21 mouse cellular contexts compared by ENCODE assay signal in genomic region chr9:77377696-77378095, GRCm38 (mm10). TPM values are rescaled to one million over a fixed set of nuclear protein-coding genes. Genes with fewer than 3 reads are reported as not detected.
DNase-seq lines count a peak whose midpoint lies in the region; ATAC-seq and TF ChIP-seq lines count a peak whose summit lies in the region.
"Had no signal": no experiment of that assay in that cellular context is flagged by ENCODE, and none has a peak within 500 bp of the region (broad histone marks: within the 10 kb centered on the region; RNA-seq: fewer than 3 reads in every experiment).

No protein-coding gene starts in this region.

- no peaks in the 10 kb centered on the region for H3K36me3 ChIP-seq in heart, adult 2 months (ENCODE audit: control insufficient read depth, insufficient read depth, low read length)
- no peaks in the 10 kb centered on the region for H3K36me3 ChIP-seq in heart, embryonic 16.5 days (ENCODE audit: control insufficient read depth, insufficient read depth)
- no peaks in the 10 kb centered on the region for H3K36me3 ChIP-seq in midbrain, embryonic 11.5 days (ENCODE audit: control insufficient read depth, insufficient read depth, low read length)
- H3K36me3 ChIP-seq in midbrain, embryonic 16.5 days (ENCODE audit: control insufficient read depth, insufficient read depth, low read length), result no peaks in the 10 kb centered on the region
- H3K36me3 ChIP-seq: forebrain, embryonic 10.5 days; G1E; intestine, embryonic 15.5 days; limb, embryonic 10.5 days; liver, embryonic 15.5 days; lung, embryonic 15.5 days had no signal

- no peak for TF ChIP-seq POLR2A in heart, adult 2 months (IDR thresholded peaks at IDR 0.05; ENCODE audit: insufficient read depth, low read depth, low read length)

- H3K4me1 ChIP-seq in heart, adult 2 months (ENCODE audit: control insufficient read depth, insufficient read depth, low read length), result no peaks in the 10 kb centered on the region
- peaks cover 7% of the 10 kb centered on the region; the same call in 1 of the 2 replicates for H3K4me1 ChIP-seq in heart, embryonic 16.5 days (ENCODE audit: control insufficient read depth, insufficient read depth, low read length)
- H3K4me1 ChIP-seq in midbrain, embryonic 11.5 days (ENCODE audit: control insufficient read depth, insufficient read depth, low read length), result no peaks in the 10 kb centered on the region
- no peaks in the 10 kb centered on the region for H3K4me1 ChIP-seq in midbrain, embryonic 16.5 days (ENCODE audit: control insufficient read depth, insufficient read depth, low read length)
- H3K4me1 ChIP-seq: forebrain, embryonic 10.5 days; intestine, embryonic 15.5 days; limb, embryonic 10.5 days; liver, embryonic 15.5 days had no signal

- H3K79me2 ChIP-seq in heart, adult 2 months (replicated peaks; ENCODE audit: control insufficient read depth, insufficient read depth, low read length), result no peaks in the 10 kb centered on the region

- H3K9ac ChIP-seq in heart, adult 2 months (ENCODE audit: low read depth, low read length), result no peak overlapping the region
- no peak overlapping the region for H3K9ac ChIP-seq in heart, embryonic 16.5 days (ENCODE audit: low read length)
- H3K9ac ChIP-seq in midbrain, embryonic 11.5 days (ENCODE audit: low read length), result no peak overlapping the region
- H3K9ac ChIP-seq in midbrain, embryonic 16.5 days (ENCODE audit: low read depth, low read length), result no peak overlapping the region
- H3K9ac ChIP-seq: forebrain, postnatal 0 days; intestine, embryonic 15.5 days; liver, embryonic 15.5 days; lung, embryonic 15.5 days had no signal

- no peaks in the 10 kb centered on the region for H3K9me3 ChIP-seq in heart, embryonic 16.5 days (replicated peaks; ENCODE audit: control insufficient read depth, low read length)
- no peaks in the 10 kb centered on the region for H3K9me3 ChIP-seq in midbrain, embryonic 11.5 days (ENCODE audit: control insufficient read depth, low read length)
- no peaks in the 10 kb centered on the region for H3K9me3 ChIP-seq in midbrain, embryonic 16.5 days (replicated peaks; ENCODE audit: control insufficient read depth, low read length, poor library complexity, severe bottlenecking)
- H3K9me3 ChIP-seq: forebrain, embryonic 10.5 days; intestine, embryonic 15.5 days; limb, embryonic 10.5 days; liver, embryonic 15.5 days; lung, embryonic 15.5 days; megakaryocyte, embryonic 14.5 days had no signal

- WGBS in heart, adult 2 months, result 29% methylated on average over 10 of the region's 10 CpGs
- WGBS in heart, embryonic 16.5 days, result 42% methylated on average over 10 of the region's 10 CpGs
- WGBS in midbrain, embryonic 11.5 days, result 60% methylated on average over 10 of the region's 10 CpGs
- 50% methylated on average over 10 of the region's 10 CpGs for WGBS in midbrain, embryonic 16.5 days

- no peak for TF ChIP-seq CTCF in heart, adult 2 months (IDR thresholded peaks at IDR 0.05)

- H3K4me2 ChIP-seq in heart, embryonic 16.5 days (ENCODE audit: low read depth, low read length), result peak overlapping the region; percentile 11; the same call in 1 of the 2 replicates
- no peak overlapping the region for H3K4me2 ChIP-seq in midbrain, embryonic 11.5 days
- no peak overlapping the region for H3K4me2 ChIP-seq in midbrain, embryonic 16.5 days (ENCODE audit: low read length)
- H3K4me2 ChIP-seq: intestine, embryonic 15.5 days; liver, embryonic 15.5 days; lung, embryonic 15.5 days had no signal

- H3K27me3 ChIP-seq in heart, adult 2 months (ENCODE audit: control insufficient read depth, insufficient read depth, low read length), result no peaks in the 10 kb centered on the region; the same call in 1 of the 2 replicates
- H3K27me3 ChIP-seq in heart, embryonic 16.5 days (ENCODE audit: control insufficient read depth, insufficient read depth, low read length), result no peaks in the 10 kb centered on the region
- no peaks in the 10 kb centered on the region for H3K27me3 ChIP-seq in midbrain, embryonic 11.5 days (ENCODE audit: control insufficient read depth, insufficient read depth, low read length)
- H3K27me3 ChIP-seq in midbrain, embryonic 16.5 days (ENCODE audit: control insufficient read depth, insufficient read depth, low read depth, low read length), result no peaks in the 10 kb centered on the region
- H3K27me3 ChIP-seq: CH12.LX; intestine, embryonic 15.5 days; liver, embryonic 15.5 days; lung, embryonic 15.5 days; megakaryocyte, embryonic 14.5 days; Patski had no signal

- H3K4me3 ChIP-seq in heart, adult 2 months, result no peak overlapping the region
- H3K4me3 ChIP-seq in heart, embryonic 16.5 days (ENCODE audit: low read length), result no peak overlapping the region
- H3K4me3 ChIP-seq in midbrain, embryonic 11.5 days (ENCODE audit: low read depth, low read length), result no peak overlapping the region
- H3K4me3 ChIP-seq in midbrain, embryonic 16.5 days (ENCODE audit: low read depth, low read length), result no peak overlapping the region
- H3K4me3 ChIP-seq: forebrain, embryonic 10.5 days; intestine, embryonic 15.5 days; left cerebral cortex, adult 2 months; limb, embryonic 10.5 days; liver, embryonic 15.5 days; lung, embryonic 15.5 days; megakaryocyte, embryonic 14.5 days had no signal

- intact Hi-C loops in heart, adult 2 months (cut with DNase I), result loop anchor here (2.0 to 10.0 kb wide), 2 partner anchors 253 to 387 kb away; no protein-coding TSS in a partner anchor

- no peak for TF ChIP-seq EP300 in heart, adult 2 months (IDR thresholded peaks at IDR 0.05; ENCODE audit: insufficient read depth, low read depth, low read length)

- DNase-seq in heart, adult 11 months, result peak; percentile 60
- no peak for DNase-seq in heart, adult 2 months
- DNase-seq in heart, adult 18-20 months, result no peak
- peak; percentile 60 for DNase-seq in midbrain, embryonic 11.5 days (ENCODE audit: low spot score, missing footprints)
- DNase-seq in heart, postnatal 4 days, result peak; percentile 12
- no peak for DNase-seq in right cerebral cortex, postnatal 25 days
- DNase-seq: liver had no signal

- H3K27ac ChIP-seq in heart, adult 2 months, result no peak overlapping the region
- peak overlapping the region; percentile 15; the same call in 1 of the 2 replicates for H3K27ac ChIP-seq in heart, embryonic 16.5 days (ENCODE audit: low read length)
- H3K27ac ChIP-seq in midbrain, embryonic 11.5 days (ENCODE audit: low read depth, low read length), result no peak overlapping the region
- H3K27ac ChIP-seq in midbrain, embryonic 16.5 days (ENCODE audit: low read length), result no peak overlapping the region
- H3K27ac ChIP-seq: forebrain, embryonic 10.5 days; intestine, embryonic 15.5 days; left cerebral cortex, adult 2 months; limb, embryonic 10.5 days; liver, embryonic 15.5 days; lung, embryonic 15.5 days had no signal

- no peak for ATAC-seq in heart, embryonic 16.5 days (replicated peaks; ENCODE audit: extremely low read depth, insufficient read depth, low FRiP score)
- no peak; the same call in 1 of the 2 replicates for ATAC-seq in midbrain, embryonic 11.5 days (ENCODE audit: low FRiP score)
- no peak for ATAC-seq in midbrain, embryonic 16.5 days
- ATAC-seq: forebrain, postnatal 0 days; intestine, embryonic 15.5 days; Patski had no signal

RNA-seq across cellular contexts. Expression of gene Mlip, which starts 24.9 kb away (rescaled TPM):
- total RNA-seq in heart, adult 2 months (2021), result 100 to 1,000 TPM; 128 to 148 TPM
- polyA plus RNA-seq in heart, adult 2 months (2012; rRNA removed), result 110 and 153 TPM in 2 replicates
- 94.1 and 101 TPM in 2 replicates for polyA plus RNA-seq in heart, embryonic 16.5 days (2015; fragmentation: Nextera tagmentation; extraction: Ambion mirVana)
- total RNA-seq in heart, adult 18-20 months (2021), result 100 to 1,000 TPM; 154 to 164 TPM
- 0.63 TPM in 1 of 2 replicates, not detected in the other for polyA plus RNA-seq in midbrain, embryonic 11.5 days (2014; fragmentation: Nextera tagmentation; extraction: Ambion mirVana)
- polyA plus RNA-seq in midbrain, embryonic 16.5 days (2015; fragmentation: Nextera tagmentation; extraction: Ambion mirVana), result 0.97 and 1.8 TPM in 2 replicates
- 100 to 1,000 TPM; 159 to 165 TPM for total RNA-seq in heart, postnatal 4 days (2021)
- total RNA-seq: CH12.LX had no signal
- polyA plus RNA-seq: forebrain, embryonic 10.5 days; G1E; neural tube, embryonic 11.5 days; Patski had no signal

Comparison
In these comparisons a context has a peak if more than half of its experiments do, and no peak if none do; other contexts are left out.
1. DNase-seq: peak in heart, adult 11 months (single experiment), midbrain, embryonic 11.5 days (single experiment) and heart, postnatal 4 days (single experiment); none in heart, adult 2 months (0 of 2), heart, adult 18-20 months (0 of 2) and right cerebral cortex, postnatal 25 days (single experiment).
2. RNA of gene Mlip, which starts 24.9 kb away (polyA plus RNA-seq): 110 to 153 TPM in heart, adult 2 months and 94.1 to 101 TPM in heart, embryonic 16.5 days; 0.97 to 1.8 TPM in midbrain, embryonic 16.5 days and 0.63 TPM in midbrain, embryonic 11.5 days; every median in the first group is over 10 times any median in the second.